Mouse (Mus musculus): Measurements from ENCODE around the gene Fam129a.
"Not testable (repeated sequence)": the region's sequence is repeated elsewhere in the genome, so short reads cannot be mapped to it uniquely, and the experiment has no call there.

The Fam129a gene

GRCm38 (mm10) chr1:151662958-151663357, 92.0 kb downstream of the Fam129a start:
- DNase-seq (ENCODE audit: low spot score in 2 of 2), result no peak

GRCm38 (mm10) chr1:151664384-151664783, 93.4 kb downstream of the Fam129a start:
- DNase-seq (ENCODE audit: low spot score in 2 of 2), result no peak

DNA sequence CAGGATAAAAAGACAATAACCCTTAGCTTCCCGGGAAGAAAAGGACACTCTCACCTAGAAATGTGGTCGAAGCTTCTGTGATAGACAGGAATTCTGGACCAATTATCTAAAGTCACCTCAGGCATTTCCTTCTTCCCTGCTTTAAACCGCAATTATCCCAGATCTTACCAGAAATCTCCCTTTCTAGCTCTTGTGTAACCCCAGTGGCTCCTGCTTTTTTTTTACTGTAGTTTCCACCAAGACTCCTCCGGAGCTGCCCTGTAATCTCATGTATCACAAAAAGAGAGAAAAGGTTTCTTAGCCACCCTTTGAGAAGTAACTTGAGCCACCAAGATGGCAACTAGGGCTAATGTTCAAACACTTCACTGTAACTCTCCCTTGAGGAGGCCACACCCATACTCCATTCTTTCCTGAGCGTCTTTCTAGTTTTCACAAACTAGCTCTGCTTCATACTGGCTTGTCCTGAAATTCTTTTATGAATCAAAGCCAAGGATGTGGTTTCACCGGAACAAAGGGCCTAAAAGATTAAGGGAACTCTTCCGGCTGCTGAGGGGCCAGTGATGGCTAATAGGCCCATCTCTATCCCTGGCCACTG, 93.9 kb downstream of the Fam129a start:
- DNase-seq (ENCODE audit: low spot score in 2 of 2), result no peak

DNA sequence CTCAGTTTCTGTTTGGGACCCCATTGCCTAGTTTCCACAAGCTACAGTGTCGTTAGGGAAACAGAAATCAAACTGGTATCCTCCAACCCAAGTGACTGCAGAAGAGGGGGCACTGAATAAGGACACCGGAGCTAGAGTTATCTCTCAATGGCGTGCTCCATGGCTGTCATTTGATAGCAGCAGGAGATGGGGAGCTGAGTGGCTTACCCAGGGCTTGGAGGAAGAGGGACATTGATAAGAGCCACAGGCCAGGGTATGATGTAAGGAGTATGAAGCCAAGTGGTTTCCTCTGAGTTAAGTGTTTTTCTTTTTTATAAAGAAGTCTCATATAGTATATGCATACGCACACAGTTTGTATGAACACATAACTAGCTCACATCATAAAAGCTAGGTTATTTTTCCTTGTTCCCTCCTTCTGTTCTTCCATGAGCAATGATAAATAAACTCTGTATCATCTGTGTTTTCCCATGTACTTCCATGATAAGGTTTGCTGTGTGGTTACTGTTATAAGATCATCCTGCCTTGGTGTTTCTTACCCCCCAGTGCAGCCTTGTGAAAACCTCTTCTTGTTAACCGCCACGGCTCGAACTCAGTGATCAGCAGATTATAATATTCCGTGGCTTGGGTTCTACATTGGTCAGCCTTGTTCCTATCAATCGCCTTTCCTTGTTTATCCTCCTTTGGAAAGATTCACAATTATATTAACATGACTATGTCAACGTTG, 96.5 kb downstream of the Fam129a start:
- DNase-seq (ENCODE audit: low spot score in 2 of 2), result no peak

DNA sequence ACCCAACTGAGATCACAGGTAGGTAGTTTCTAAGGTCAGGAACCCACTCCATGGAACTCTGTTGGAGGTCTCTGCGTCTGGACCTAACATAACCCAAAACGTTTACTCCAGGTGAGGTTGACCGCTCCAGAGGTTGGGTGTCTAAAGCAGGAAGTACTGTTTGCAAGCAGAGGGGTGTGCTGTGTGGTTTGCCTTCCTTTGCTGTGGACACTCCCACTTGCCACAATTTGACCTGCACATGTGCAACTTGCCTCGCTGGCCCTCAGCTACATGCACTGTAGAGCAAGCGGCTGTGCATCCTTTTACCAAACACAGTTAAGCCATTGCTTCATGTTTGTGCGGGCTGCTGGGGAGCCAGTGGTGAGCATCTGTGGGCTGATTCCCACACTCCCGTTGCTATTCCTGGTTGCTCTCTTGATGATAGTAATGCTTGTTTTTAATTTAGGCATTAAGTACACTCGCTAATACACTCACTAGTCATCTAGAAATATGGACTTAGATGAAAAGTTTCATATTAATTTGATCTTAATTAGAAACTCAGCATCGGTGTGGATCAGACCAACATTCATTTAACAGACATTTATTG, 99.1 kb downstream of the Fam129a start:
- DNase-seq (ENCODE audit: low spot score in 2 of 2), result no peak

DNA sequence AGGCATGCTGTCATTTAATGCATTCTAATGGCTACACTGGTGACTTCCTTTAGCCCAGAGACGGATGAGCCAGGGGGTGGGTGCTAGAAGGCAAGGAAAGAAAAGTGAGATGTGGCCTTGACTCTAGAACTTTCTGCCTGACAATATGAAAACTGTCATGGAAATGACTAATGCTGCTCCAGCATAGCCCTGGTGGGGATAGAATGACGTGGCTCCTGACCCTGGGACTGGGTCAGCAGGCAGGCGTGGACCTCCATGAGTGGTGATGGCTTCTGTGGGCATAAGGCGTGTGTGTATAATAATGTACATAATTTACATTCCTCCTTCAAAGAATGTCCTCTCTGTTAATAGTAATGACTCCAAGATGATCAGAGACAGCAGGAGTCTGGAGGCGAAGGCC, 104.7 kb downstream of the Fam129a start:
- DNase-seq (ENCODE audit: low spot score in 2 of 2), result no peak

- DNase-seq (ENCODE audit: low spot score in 2 of 2), result no peak
Measured at GRCm38 (mm10) chr1:151677185-151677809, 106.3 kb downstream of the Fam129a start.

- no peak for DNase-seq (ENCODE audit: low spot score in 2 of 2)
Measured at GRCm38 (mm10) chr1:151677975-151678374, 107.0 kb downstream of the Fam129a start.

GRCm38 (mm10) chr1:151679153-151679552, 108.2 kb downstream of the Fam129a start:
- no peak for DNase-seq (ENCODE audit: low spot score in 2 of 2)

GRCm38 (mm10) chr1:151679883-151680613, 109.1 kb downstream of the Fam129a start:
- no peak for DNase-seq (ENCODE audit: low spot score in 2 of 2)

- no peak for DNase-seq (ENCODE audit: low spot score in 2 of 2)
Measured at GRCm38 (mm10) chr1:151680971-151681370, 110.0 kb downstream of the Fam129a start.

- no peak for DNase-seq (ENCODE audit: low spot score in 2 of 2)
Measured at GRCm38 (mm10) chr1:151682896-151683295, 111.9 kb downstream of the Fam129a start.

- no peak for DNase-seq (ENCODE audit: low spot score in 2 of 2)
Measured at GRCm38 (mm10) chr1:151684451-151684892, 113.5 kb downstream of the Fam129a start.

DNA sequence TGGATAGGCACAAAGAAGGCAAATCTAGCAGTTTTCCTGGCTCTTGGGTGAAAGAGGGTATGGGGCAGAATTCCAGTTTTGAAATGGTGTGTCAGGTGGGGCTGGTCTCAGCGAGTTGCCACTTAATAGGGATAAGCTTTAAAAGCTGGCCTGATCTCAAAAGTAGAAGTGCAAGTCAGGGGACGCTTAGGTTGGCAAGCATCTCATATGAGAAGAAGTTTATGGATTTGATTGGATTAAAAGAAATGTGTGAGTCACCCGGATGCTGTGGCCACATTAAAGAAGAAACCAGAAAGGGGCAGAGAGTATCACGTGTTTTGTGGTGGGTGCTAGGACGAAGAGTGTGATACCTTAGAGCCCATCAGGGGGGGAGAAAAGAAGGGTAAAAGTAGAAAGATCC, 114.0 kb downstream of the Fam129a start:
- no peak for DNase-seq (ENCODE audit: low spot score in 2 of 2)

GRCm38 (mm10) chr1:151685666-151686309, 114.8 kb downstream of the Fam129a start:
- DNase-seq (ENCODE audit: low spot score in 2 of 2), result no peak

- DNase-seq (ENCODE audit: low spot score in 2 of 2), result no peak
Measured at GRCm38 (mm10) chr1:151686696-151687095, 115.7 kb downstream of the Fam129a start.

GRCm38 (mm10) chr1:151689032-151689431, 118.0 kb downstream of the Fam129a start:
- DNase-seq (ENCODE audit: low spot score in 2 of 2), result no peak

DNA sequence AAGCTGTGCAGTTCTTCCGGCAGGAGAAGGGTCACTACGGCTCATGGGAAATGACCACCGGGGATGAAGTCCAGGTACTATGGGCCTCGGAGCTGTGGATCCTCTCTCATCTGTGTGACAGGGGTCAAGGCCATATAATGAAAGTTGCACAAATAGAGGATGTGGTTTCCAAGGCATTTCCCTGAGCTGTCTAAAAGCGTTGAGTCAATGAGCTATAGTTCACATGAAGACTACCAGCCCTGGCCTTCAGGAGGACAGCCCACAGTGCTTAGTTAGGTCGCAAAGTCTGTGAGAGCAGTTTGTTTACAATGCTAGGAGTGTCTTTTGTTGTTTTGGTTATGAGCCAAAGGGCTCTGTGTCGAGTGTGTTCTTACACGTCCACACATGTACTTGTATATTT, 118.6 kb downstream of the Fam129a start:
- DNase-seq (ENCODE audit: low spot score in 2 of 2), result no peak

DNA sequence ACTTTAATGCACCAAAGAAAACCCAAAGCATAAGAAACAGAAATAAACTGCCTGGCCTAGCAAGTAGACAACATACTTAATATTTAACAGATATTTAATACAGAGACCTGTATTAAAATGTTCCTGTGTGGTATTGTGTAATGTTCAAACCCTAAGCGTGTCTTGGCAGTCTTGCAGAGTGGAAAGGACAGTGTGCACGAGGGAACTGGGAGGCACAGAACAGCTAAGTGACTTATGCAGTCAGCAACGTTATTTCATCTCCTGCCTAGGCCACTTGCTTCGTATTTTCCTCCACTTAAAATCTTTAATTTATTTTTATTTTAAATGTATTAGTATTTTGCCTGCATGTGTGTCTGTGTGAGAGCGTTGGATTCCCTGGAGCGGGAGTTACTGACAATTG, 119.1 kb downstream of the Fam129a start:
- no peak for DNase-seq (ENCODE audit: low spot score in 2 of 2)

DNA sequence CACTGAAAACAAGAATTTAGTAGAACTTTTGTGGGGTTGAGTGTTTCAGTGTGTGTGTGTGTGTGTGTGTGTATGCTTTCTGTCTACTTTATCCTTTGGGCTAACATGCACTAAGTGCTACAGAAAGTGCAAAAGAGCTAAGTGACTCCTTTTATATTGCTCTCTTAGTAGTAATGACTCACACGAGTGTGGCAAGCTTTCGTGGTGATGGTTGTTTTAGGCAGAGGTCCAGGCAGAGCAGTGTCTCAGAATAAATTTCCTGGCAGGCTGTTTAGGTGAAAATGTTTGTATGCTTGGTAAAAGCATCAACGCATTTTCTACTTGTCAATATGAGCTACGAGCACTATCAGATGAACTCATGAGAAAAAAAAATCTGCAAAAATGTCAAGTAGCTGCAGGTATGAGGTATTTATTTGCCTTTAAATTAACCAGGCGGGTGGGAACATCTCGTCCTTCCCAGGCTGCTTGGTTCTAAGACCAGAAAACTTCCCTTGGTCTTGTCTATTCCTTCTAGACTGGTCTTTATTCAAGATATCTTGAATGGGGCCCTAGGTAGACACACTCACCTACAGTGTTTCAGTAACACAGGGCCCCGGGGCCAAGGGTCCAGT, 119.7 kb downstream of the Fam129a start:
- DNase-seq (ENCODE audit: low spot score in 2 of 2), result no peak

DNA sequence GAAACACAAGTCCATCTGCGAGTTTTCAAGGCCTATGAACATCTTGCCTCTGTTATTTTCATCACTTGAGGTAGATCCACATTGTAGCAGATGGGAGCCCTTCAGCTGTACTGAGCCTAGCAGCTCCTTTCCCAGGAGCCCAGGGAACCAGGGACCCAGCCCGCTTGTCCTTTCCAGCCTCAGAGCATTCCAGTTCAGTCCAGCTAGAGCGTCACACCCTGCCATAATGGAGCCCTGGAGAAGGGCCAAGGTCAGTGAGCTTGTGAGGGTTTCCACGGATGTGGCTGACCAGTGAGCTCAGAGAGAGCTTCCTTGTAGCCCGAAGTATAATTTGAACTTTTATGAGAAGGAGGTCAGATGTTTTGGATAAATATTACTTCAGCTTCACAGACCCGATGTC, 121.9 kb downstream of the Fam129a start:
- not testable (repeated sequence) for DNase-seq (ENCODE audit: low spot score in 2 of 2)

All from spleen, postnatal 14 days (tissue).